In genomic region chr6:23457748-23458147, GRCm38 (mm10) we compare ENCODE assay signal across 9 mouse cellular contexts.
DNase-seq lines count a peak whose midpoint lies in the region; ATAC-seq and TF ChIP-seq lines count a peak whose summit lies in the region.
"Had no signal": no experiment of that assay in that cellular context is flagged by ENCODE, and none has a peak within 500 bp of the region (broad histone marks: within the 10 kb centered on the region; RNA-seq: fewer than 3 reads in every experiment).

No protein-coding gene starts in this region.

- WGBS in forebrain, embryonic 14.5 days: 2% methylated on average over 5 of the region's 5 CpGs
- 3% methylated on average over 5 of the region's 5 CpGs for WGBS in kidney, postnatal 0 days
- WGBS in liver, embryonic 14.5 days (ENCODE audit: insufficient replicate concordance): 3% methylated on average over 5 of the region's 5 CpGs

- H3K4me1 ChIP-seq in ES-E14 (ENCODE audit: control insufficient read depth in 2 of 2, insufficient read depth in 2 of 2, low read length in 2 of 2, poor library complexity in 1 of 2): no peaks in the 10 kb centered on the region
- no peaks in the 10 kb centered on the region for H3K4me1 ChIP-seq in forebrain, embryonic 14.5 days (ENCODE audit: control insufficient read depth, insufficient read depth, low read length)
- no peaks in the 10 kb centered on the region for H3K4me1 ChIP-seq in kidney, postnatal 0 days (replicated peaks; ENCODE audit: insufficient read depth, low read length)
- no peaks in the 10 kb centered on the region for H3K4me1 ChIP-seq in liver, embryonic 14.5 days (replicated peaks; ENCODE audit: control insufficient read depth in 2 of 2, insufficient read depth in 2 of 2, low read length in 1 of 2)
- H3K4me1 ChIP-seq: stomach, embryonic 15.5 days had no signal

- no peak overlapping the region for H3K4me2 ChIP-seq in forebrain, embryonic 14.5 days (ENCODE audit: low read length)
- no peak overlapping the region for H3K4me2 ChIP-seq in kidney, postnatal 0 days (ENCODE audit: low read length)
- no peak overlapping the region for H3K4me2 ChIP-seq in liver, embryonic 14.5 days (ENCODE audit: low read depth)
- H3K4me2 ChIP-seq: stomach, embryonic 15.5 days had no signal

- DNase-seq in 416B (ENCODE audit: low read depth): peak; percentile 70
- DNase-seq in ES-E14 (ENCODE audit: low read depth, low spot score): peak; percentile 66
- DNase-seq in forebrain, embryonic 14.5 days (ENCODE audit: low spot score): peak; percentile 91
- DNase-seq in kidney, postnatal 0 days (ENCODE audit: low spot score): peak; percentile 87
- peak; percentile 9 to 14 (median 12) for DNase-seq in liver, embryonic 14.5 days (ENCODE audit: low read depth in 3 of 3, low spot score in 3 of 3)
- peak; percentile 61 for DNase-seq in ovary, postnatal 14 days (ENCODE audit: low spot score)
- no peak for DNase-seq in natural killer cell, adult 2 months (ENCODE audit: low spot score in 2 of 2)

- H3K36me3 ChIP-seq in ES-E14 (ENCODE audit: control insufficient read depth, insufficient read depth, low read length, poor library complexity, severe bottlenecking): no peaks in the 10 kb centered on the region
- H3K36me3 ChIP-seq in forebrain, embryonic 14.5 days (ENCODE audit: control insufficient read depth, insufficient read depth, low read length): no peaks in the 10 kb centered on the region
- H3K36me3 ChIP-seq in kidney, postnatal 0 days (ENCODE audit: insufficient read depth, low read length): no peaks in the 10 kb centered on the region
- no peaks in the 10 kb centered on the region for H3K36me3 ChIP-seq in liver, embryonic 14.5 days (replicated peaks; ENCODE audit: control insufficient read depth, insufficient read depth, low read depth)
- H3K36me3 ChIP-seq: stomach, embryonic 15.5 days had no signal

- TF ChIP-seq CTCF in kidney, postnatal 0 days (IDR thresholded peaks at IDR 0.05; ENCODE audit: low read depth): peak; percentile 95
- TF ChIP-seq CTCF in liver, embryonic 14.5 days (IDR thresholded peaks at IDR 0.05; ENCODE audit: low read depth): peak; percentile 75

- no peak for TF ChIP-seq EP300 in liver, embryonic 14.5 days (IDR thresholded peaks at IDR 0.05; ENCODE audit: low read depth)

- H3K9me3 ChIP-seq in ES-E14 (ENCODE audit: control insufficient read depth, insufficient read depth, low read depth, low read length): no peaks in the 10 kb centered on the region
- no peaks in the 10 kb centered on the region for H3K9me3 ChIP-seq in forebrain, embryonic 14.5 days (replicated peaks; ENCODE audit: control insufficient read depth, low read length)
- no peaks in the 10 kb centered on the region for H3K9me3 ChIP-seq in kidney, postnatal 0 days (replicated peaks; ENCODE audit: low read length)
- no peaks in the 10 kb centered on the region for H3K9me3 ChIP-seq in liver, embryonic 14.5 days (ENCODE audit: control insufficient read depth, low read length)
- H3K9me3 ChIP-seq: stomach, embryonic 15.5 days had no signal

- in situ Hi-C loops in ES-E14 (cut with MboI; ENCODE audit: low sequenced_read_pairs in 2 of 2, unreplicated experiment in 2 of 2): loop anchor here (10.0 to 25.0 kb wide), 3 partner anchors 195 to 470 kb away; no protein-coding TSS in a partner anchor

- peaks cover 2% of the 10 kb centered on the region; the same call in 1 of the 2 replicates for H3K27me3 ChIP-seq in forebrain, embryonic 14.5 days (replicated peaks; ENCODE audit: control insufficient read depth, insufficient read depth, low read length)
- H3K27me3 ChIP-seq in kidney, postnatal 0 days (ENCODE audit: insufficient read depth, low read length): no peaks in the 10 kb centered on the region
- H3K27me3 ChIP-seq in liver, embryonic 14.5 days (ENCODE audit: control insufficient read depth, insufficient read depth, low read length): no peaks in the 10 kb centered on the region
- H3K27me3 ChIP-seq: stomach, embryonic 15.5 days had no signal

- H3K4me3 ChIP-seq in ES-E14 (ENCODE audit: insufficient read depth in 1 of 2, low read depth in 1 of 2, low read length in 2 of 2, poor library complexity in 1 of 2, severe bottlenecking in 1 of 2): no peak overlapping the region
- no peak overlapping the region for H3K4me3 ChIP-seq in forebrain, embryonic 14.5 days (ENCODE audit: low read depth, low read length)
- no peak overlapping the region for H3K4me3 ChIP-seq in kidney, postnatal 0 days (replicated peaks; ENCODE audit: low read depth, low read length)
- no peak overlapping the region for H3K4me3 ChIP-seq in liver, embryonic 14.5 days (ENCODE audit: insufficient read depth in 1 of 2, low read depth in 2 of 2, low read length in 2 of 2)
- H3K4me3 ChIP-seq: stomach, embryonic 15.5 days had no signal

- no peak overlapping the region for H3K27ac ChIP-seq in ES-E14 (ENCODE audit: insufficient read depth, low read depth, low read length, poor library complexity, severe bottlenecking)
- no peak overlapping the region for H3K27ac ChIP-seq in forebrain, embryonic 14.5 days (ENCODE audit: low read depth, low read length)
- H3K27ac ChIP-seq in kidney, postnatal 0 days: no peak overlapping the region
- H3K27ac ChIP-seq in liver, embryonic 14.5 days: no peak overlapping the region
- H3K27ac ChIP-seq: stomach, embryonic 15.5 days had no signal

- no peak overlapping the region for H3K9ac ChIP-seq in ES-E14 (ENCODE audit: insufficient read depth, low read depth, low read length, poor library complexity, severe bottlenecking)
- H3K9ac ChIP-seq in forebrain, embryonic 14.5 days (ENCODE audit: low read length): no peak overlapping the region
- no peak overlapping the region for H3K9ac ChIP-seq in kidney, postnatal 0 days (ENCODE audit: low read depth, low read length)
- no peak overlapping the region for H3K9ac ChIP-seq in liver, embryonic 14.5 days (replicated peaks)
- H3K9ac ChIP-seq: stomach, embryonic 15.5 days had no signal

- peak; percentile 74 for ATAC-seq in cerebellum, adult (ENCODE audit: insufficient number of reproducible peaks, low FRiP score, low TSS enrichment)
- ATAC-seq in forebrain, embryonic 14.5 days: peak; percentile 40; the same call in 1 of the 2 replicates
- no peak for ATAC-seq in kidney, postnatal 0 days (replicated peaks; ENCODE audit: low FRiP score, low read depth)
- ATAC-seq in liver, embryonic 14.5 days (ENCODE audit: insufficient read depth): no peak

TF ChIP-seq in ES-E14, 5 proteins besides CTCF, POLR2A, EP300 and RAD21:
- TF ChIP-seq ZC3H11A (IDR thresholded peaks at IDR 0.05; ENCODE audit: borderline replicate concordance, low read depth, low read length) (peak; percentile 56), HCFC1 (IDR thresholded peaks at IDR 0.05; ENCODE audit: borderline replicate concordance, insufficient read depth, low read length) (no peak), MAFK (IDR thresholded peaks at IDR 0.05; ENCODE audit: insufficient read depth, low read depth, low read length) (no peak)

Comparison
In these comparisons a context has a peak if more than half of its experiments do, and no peak if none do; other contexts are left out.
1. DNase-seq: peak in 416B (single experiment), ES-E14 (single experiment), forebrain, embryonic 14.5 days (single experiment), kidney, postnatal 0 days (single experiment), liver, embryonic 14.5 days (3 of 3) and ovary, postnatal 14 days (single experiment); none in natural killer cell, adult 2 months (0 of 2).
2. ATAC-seq: peak in cerebellum, adult (single experiment) and forebrain, embryonic 14.5 days (single experiment); none in kidney, postnatal 0 days (single experiment) and liver, embryonic 14.5 days (single experiment).